Mouse (Mus musculus) heart, postnatal 0 days (tissue): ENCODE measurements at regions not wholly inside any gene's neighbourhood (a gene's known extent, or its start where the extent isn't known, plus 50 kb on each side); places are given as distances from the start of the nearest gene placed in this dataset.

Source experiments
- CTCF ChIP-seq: IDR thresholded peaks from 2 replicates; pipeline ENCODE4 v1.5.1; 2016; ENCODE audit warnings: antibody characterized with exemption, control low read depth, low read depth
- EP300 ChIP-seq: IDR thresholded peaks from 2 replicates; pipeline ENCODE4 v1.6.1; 2016; ENCODE audit warnings: antibody characterized with exemption, low read depth

DNA sequence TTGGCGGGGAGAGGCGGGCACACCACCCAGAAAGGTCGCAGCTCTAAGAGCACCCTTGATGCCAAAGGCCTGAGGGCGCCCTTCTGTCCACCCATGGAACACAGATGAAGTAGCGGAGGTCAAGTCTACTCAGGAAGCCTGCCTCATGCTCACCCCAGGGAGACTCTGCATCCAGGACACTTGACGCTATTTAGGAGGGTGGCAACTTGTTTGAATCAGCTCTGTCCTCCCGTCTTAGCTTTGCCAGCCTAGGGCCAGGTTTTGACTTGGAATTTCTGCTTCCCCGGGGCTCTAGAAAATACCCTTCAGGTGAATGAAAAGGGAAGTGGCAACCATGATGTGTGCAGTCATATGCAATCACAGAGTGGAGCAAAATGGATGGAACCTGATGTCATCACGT, 389.2 kb upstream of the Tshz3 start:
- no peak for TF ChIP-seq CTCF
- no peak for TF ChIP-seq EP300
